Mouse (Mus musculus) cortical plate, adult 2 months (tissue): ENCODE data around the gene Kcnma1.

ENCODE experiments used
- CTCF ChIP-seq: fragments of 200-500 bp; IDR thresholded peaks from 2 replicates; pipeline ENCODE4 v1.5.1; 2011; ENCODE audit warnings: mild to moderate bottlenecking, control low read depth, low read length; ENCODE audit not compliant: insufficient read depth; ENCODE audit errors: extremely low read depth
- POLR2A ChIP-seq: fragments of 200-500 bp; IDR thresholded peaks from 2 replicates; pipeline ENCODE4 v1.6.1; 2011; ENCODE audit warnings: mild to moderate bottlenecking, low read length, control low read depth; ENCODE audit not compliant: insufficient read depth; ENCODE audit errors: extremely low read depth

DNA sequence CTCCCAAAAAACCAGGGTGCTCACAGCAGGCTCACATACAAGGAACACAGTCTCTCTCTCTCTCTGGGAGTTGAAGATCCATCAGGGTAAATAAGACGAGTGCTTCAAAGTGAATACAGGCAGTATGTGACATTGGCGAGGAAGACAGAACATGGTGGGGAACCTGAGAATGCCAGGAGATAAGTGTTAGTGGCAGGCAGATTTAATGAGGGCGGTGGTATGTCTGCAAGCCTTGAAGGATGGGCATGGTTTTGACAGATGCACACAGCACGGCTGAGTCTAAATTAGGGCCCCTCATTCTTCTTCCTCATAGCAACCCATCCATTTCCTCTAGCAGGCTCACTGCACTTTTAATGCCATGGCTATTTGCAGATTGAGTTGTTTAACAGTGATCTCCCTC lies 190.0 kb downstream of the Kcnma1 start:
- TF ChIP-seq POLR2A (no peak), CTCF (no peak)
